Mouse (Mus musculus) T-helper 1 cell (primary cell): ENCODE data around the gene Ap5b1.

ENCODE experiments used
- in situ Hi-C: fragments of 300-600 bp; cut with MboI, MseI; formaldehyde crosslinking; loops from one replicate; pipeline ENCODE4 v1.15.1; 2025; ENCODE audit warnings: high pct_unique_total_duplicates

The Ap5b1 gene

DNA sequence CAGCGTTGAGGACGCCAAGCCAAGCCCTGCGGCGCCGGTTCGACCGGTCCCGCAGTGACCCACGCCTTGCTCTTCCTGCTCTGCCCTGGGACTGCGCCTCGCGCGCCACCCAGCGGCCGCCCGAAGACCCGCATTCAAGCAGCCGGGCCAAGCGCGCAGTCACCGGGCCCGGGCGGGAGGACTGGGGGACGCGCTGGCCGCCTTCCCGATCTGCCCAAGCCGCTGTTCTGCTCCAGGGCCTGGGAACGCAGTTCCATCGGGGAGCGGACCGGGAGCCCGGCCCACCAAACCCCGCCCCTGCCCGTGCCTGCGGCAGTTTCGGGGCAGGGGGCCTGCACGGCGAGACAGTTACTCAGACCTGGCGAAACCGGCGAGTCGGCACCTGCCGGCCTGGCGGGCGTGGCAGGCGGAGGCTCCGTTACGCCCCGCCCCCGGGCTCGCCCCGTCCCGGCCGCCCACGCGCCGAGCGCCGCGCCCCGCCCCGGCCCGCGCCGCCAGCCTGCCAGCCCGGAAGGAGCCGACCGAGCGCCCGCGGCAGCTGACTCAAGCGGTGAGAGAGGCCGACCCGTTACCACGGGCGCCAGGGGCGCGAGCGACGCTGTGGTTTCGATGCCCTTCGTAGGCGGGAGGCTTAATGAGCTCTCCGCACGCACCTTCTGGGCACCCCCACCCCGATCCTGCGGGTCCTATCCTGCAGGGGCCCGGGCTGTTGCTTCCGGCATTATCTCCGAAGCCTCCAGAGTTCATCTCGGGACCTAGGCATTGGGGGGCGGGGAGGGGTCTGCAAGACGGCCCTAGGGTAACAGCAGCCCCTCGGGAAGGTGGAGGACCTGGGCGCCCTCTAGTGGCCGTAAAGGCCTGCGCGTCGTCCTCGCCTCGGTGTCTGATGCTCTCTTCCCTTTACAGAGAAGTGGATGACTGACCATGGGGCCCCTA is at the start of gene Ap5b1:
Gene Ap5b1 (plus strand): TSS at position 492 of the 936 bp plus-strand sequence.
- in situ Hi-C loops, result no loop called here

- in situ Hi-C loops, result loop anchor here (5.0 kb wide), 1 partner anchor 39 kb away; no protein-coding TSS in a partner anchor
These were observed 49.1 kb upstream of the Ap5b1 start for GRCm38 (mm10) chr19:5518721-5519120.

DNA sequence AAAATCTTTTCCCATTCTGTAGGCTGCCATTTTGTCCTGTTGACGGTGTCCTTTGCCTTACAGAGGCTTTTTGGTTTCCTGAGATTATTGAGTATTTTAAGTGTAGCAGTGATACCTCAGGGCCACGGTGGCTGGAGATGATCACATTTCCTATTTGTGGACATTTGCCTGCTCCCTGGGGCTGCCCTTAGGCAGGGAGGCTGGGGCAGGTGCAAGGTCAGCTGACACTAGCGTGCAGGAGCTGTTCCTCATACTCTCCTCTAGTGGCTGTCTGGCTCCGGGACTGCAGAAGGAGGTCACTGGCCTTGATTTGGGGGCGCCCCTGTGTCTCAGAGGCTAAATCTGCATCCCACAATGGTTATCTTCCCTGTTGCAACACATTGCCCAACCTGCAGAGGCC is 42.6 kb upstream of the Ap5b1 start:
- in situ Hi-C loops, result no loop called here

DNA sequence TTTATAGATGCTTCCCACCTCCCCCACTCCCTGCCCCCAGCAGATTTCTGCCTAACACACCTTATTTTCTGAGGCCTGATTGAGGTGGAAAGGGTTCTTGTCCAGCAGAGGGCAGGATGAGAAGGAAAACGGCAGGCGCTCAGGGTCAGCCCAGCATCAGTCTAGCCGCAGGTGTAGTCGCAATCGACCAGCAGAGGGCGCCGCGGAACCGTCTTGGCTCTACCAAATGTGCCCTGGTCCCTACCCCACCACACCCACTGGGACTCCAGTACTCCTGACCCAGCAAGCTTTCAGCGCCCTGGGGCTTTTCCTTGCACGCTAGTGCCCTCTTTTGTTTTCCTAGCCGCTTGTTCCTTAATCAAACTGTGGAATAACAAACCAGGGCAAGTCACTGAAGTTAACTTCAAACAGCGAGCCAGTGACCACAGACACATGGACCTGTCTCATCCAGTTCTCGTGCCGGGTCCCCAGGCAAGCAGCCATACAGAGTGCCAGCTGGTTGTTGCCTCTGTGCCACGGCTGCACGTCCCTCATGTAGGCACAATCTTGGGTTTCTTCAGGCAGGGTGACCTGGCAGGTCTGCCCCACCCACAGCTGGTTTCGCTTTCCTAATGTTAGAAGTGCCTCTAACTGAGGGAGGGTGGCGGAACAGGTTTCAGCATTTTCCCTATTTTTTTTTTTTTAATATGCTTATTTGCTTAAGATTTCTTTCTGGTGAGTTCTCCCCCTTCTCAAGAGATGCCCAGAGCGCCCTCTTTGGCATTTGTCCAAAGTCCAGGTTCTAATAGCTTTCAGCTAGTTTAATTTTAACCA is 38.3 kb upstream of the Ap5b1 start:
- in situ Hi-C loops, result no loop called here

GRCm38 (mm10) chr19:5530138-5530524 is 37.7 kb upstream of the Ap5b1 start:
- in situ Hi-C loops, result no loop called here

DNA sequence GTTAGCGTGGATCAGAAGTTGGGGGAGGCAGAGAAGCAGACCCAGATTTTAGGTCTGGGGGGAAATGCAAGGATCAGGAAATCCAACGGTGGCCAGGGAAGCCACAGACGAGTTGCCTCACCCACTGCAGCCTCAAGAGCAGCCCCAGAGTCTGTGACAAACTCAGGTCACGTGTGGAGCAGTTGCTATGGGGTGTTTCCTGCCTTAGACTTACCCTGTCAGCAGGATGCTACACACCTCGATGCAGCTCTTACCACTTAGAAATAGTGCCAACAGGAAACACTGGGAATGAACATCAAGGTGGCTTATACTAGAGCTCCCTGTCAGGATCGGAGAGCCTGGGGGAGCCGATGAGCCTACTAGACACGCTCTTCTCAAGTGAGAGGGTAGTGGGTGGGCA is 35.3 kb upstream of the Ap5b1 start:
- in situ Hi-C loops, result no loop called here

DNA sequence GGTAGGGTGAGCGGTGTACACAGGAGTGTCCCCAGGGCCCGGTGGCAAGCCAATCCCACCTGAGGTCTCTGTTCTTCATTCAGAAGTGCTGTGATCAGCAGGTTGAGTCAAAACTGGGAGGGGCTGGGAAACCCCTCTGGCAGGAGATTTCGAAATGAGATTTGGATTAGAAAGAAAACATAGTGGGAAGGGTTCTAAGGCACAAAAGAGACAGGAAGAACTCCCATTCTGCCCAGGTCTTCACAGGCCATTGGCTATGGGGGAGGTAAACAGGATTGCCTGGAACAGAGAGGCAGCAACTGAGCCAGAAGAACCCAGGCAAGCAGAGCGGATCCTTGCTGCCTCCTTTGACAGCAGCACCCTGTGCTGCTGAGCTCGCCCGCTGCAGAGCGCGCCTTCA is 29.0 kb upstream of the Ap5b1 start:
- in situ Hi-C loops, result loop anchor here (5.0 kb wide), 1 partner anchor 64 kb away; the partner anchor contains the start of gene Rnaseh2c

DNA sequence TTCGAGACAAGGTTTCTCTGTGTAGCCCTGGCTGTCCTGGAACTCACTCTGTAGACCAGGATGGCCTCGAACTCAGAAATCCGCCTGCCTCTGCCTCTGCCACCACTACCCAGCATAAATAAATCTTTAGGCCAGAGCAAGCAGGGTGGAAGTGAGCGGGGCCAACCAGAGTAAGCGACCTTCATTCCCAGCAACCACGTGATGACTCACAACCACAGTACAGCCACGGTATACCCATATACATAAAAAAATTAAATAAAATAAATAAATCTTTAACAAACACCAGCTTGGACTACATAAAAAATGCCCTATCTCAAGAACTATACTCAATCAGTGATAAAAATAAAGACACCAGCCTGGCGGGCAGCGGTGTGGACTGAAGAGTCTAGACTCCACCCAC is 24.5 kb upstream of the Ap5b1 start:
- in situ Hi-C loops, result no loop called here

DNA sequence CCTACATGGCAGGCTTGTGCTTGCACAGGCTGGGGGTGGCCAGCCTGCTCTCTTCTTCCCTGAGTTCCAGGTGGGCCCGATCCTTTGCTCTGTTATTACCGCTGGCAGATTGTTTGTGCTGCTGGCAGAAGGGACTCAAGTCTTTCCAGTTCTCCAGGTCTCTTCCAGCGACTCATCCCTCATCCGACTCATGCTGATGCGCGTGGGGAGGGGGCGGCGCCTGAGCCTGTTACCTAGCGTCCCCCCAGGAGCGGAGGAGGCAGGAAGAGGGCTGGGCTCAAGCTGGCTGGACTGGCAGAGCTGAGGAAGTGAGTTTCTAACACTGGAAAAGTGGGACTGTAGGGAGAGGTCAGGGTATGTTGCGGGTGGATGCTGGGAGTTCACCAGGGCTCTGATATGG is 23.8 kb upstream of the Ap5b1 start:
- in situ Hi-C loops, result no loop called here

GRCm38 (mm10) chr19:5547471-5548056 is 20.3 kb upstream of the Ap5b1 start:
- in situ Hi-C loops, result no loop called here

DNA sequence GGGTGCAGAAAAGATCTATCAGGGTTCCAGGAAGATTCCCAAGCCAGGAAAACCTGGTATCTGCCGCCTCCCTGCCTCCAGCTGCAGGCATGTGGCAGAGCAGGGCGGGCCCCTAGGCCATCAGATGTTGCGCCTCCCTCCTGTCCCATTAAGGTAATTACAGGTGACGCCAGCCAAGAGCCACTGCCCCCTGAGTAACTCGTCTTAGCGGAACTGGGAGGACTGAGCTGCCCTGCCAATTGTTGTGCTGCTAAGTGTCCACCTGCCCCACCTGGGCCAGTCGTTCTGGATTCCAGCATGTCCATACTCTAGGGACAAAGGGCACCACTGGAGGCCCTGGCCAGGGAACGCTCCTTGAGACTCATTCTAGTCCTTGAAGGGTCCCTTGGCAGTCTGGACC is 14.0 kb upstream of the Ap5b1 start:
- in situ Hi-C loops, result loop anchor here (10.0 kb wide), 1 partner anchor 1081 kb away; no protein-coding TSS in a partner anchor

GRCm38 (mm10) chr19:5554212-5554611 is 13.6 kb upstream of the Ap5b1 start:
- in situ Hi-C loops, result loop anchor here (10.0 kb wide), 1 partner anchor 1081 kb away; no protein-coding TSS in a partner anchor

DNA sequence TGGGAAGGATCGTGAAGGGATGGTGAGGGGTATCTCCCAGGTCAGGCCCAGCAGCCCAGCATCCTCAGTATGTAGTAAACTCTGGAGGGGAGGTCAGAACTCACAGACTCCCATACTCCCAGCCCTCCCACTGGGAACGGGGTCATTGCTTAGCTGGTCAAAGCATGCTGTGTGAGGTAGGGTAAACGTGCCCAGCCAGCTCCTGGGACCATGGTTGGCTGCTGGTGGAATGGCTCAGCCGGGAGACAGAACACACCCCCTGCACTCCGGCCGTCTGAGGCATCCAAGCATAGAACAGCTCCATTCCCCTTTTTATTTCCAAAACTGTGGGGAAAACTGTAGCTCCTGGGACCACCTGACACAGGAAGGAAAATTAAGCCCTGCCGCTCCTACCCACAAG is 9.7 kb upstream of the Ap5b1 start:
- in situ Hi-C loops, result loop anchor here (5.0 to 10.0 kb wide), 2 partner anchors 41 to 1077 kb away; no protein-coding TSS in a partner anchor

DNA sequence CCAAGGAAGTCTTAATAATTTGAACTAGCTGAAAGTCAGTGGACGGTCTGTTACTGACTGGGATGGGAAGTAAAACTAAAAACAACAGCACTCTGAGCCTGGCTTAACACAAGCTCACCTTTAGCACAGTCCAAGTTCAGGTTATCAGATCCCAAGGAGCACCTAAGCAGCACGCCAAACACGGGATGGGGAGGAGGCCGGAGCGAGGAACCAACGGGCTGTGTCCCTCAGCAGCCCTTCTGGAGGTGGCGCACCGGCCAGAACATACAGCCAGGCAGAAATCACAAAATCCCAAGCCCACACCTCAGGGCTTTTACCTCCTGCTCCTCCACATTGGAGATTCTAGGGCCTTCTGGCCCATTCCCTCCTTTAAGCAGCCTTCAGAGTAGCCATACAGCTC is 9.1 kb upstream of the Ap5b1 start:
- in situ Hi-C loops, result loop anchor here (5.0 to 10.0 kb wide), 2 partner anchors 41 to 1076 kb away; no protein-coding TSS in a partner anchor

- in situ Hi-C loops, result loop anchor here (5.0 to 10.0 kb wide), 2 partner anchors 42 to 1076 kb away; no protein-coding TSS in a partner anchor
These were observed 8.6 kb upstream of the Ap5b1 start for GRCm38 (mm10) chr19:5559229-5559628.

GRCm38 (mm10) chr19:5559631-5560456 is 8.0 kb upstream of the Ap5b1 start:
- in situ Hi-C loops, result loop anchor here (5.0 to 10.0 kb wide), 2 partner anchors 43 to 1075 kb away; no protein-coding TSS in a partner anchor

GRCm38 (mm10) chr19:5560457-5561041 is 7.3 kb upstream of the Ap5b1 start, which contains the start of gene Ovol1:
Gene Ovol1 (minus strand): TSS chr19:5560646.
- in situ Hi-C loops, result no loop called here

DNA sequence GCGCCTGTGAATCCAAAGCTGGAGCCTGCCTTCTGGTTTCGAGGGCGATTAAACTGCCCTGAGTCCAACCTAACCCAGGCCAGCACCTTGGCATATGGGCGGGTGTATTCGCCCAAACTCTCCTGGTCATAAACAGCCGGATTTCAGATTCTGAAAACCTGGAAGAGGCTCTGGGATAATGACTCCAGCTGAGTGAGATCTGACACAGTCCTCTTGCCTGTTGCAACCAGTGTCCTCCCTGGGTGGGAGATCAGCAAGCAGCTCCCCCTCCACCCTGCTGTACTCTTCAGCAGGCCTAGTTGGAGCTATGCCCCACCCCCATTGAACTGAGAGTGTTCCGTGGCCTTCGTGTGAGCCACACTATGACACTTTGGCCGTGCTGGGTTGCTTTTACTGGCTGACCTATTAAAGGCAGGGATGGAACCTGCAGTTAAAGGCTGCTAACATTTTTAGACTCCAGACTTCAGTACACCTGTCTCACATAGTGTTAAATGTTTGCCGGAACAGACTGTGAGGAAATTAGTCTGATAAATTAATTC is 6.5 kb upstream of the Ap5b1 start:
- in situ Hi-C loops, result no loop called here

GRCm38 (mm10) chr19:5561886-5562285 is 5.9 kb upstream of the Ap5b1 start:
- in situ Hi-C loops, result no loop called here

GRCm38 (mm10) chr19:5562776-5563175 is 5.0 kb upstream of the Ap5b1 start:
- in situ Hi-C loops, result no loop called here
